Mouse (Mus musculus): ENCODE data around the gene Etfa.

Etfa gene

DNA sequence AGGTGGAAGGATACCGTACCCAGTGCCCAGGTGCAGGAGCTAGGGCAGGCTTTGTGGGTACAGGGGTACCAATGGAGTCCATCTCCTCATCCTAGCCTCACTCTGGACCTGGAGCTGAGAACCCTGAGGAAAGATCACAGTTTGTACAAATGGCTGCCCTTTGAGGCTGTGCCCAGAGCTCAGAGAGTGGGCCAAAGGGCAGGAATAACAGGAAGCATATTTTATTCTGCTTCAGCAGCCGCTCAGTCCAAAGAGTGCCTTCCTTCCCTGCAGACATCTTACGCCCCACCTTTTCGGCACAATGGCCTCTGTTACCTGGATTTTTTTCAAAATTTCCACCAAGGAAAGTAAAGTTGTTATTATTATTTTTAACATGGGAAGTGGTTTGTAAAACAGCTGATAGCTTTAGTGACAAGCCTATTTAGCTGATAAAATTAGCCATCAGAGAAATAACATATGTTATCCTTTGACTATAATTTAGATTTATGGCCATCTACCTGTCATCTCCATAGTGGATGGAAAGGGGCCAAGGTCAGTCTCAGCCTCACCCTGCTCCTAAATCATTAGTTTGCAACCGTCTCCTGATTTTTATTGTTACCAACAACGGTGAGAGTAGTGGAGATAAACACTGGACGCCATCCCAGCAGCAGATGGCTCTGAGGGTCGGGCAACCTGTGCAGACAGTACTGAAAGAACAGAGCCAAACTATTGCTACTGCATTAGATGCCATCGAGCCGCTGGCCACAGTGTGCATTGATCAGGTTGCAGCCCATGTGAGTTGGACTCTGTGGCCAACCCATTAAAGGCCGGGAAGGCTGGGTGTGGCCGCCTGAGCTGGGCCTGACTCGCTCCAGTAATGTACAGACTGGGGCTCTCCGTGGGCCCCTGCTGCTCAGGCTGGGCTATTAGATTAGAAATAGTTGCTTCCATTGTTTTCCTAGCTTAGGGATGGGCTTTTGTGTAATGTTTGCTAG is 88.3 kb downstream of the Etfa start:
- no peak for DNase-seq (ENCODE audit: low spot score in 2 of 2)

DNA sequence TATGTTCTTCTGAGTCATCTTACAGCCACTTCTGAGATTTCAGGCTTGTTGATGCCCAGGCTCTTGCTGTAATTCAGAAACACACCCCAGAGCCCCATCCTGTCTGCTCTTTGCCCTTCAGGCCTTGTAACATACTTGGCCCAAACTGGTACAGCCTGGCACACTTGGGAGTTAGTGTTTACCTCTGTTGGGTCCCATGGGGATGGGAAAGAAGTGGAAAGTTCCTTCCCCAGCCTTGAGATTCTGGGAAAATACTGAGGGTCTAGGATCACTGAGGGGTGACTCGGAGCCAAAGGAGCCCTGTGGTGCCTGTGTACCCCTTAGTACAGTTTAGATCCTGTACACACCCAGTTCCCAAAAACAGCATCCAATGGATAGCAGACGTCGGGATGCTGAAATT is 90.3 kb downstream of the Etfa start:
- no peak for DNase-seq (ENCODE audit: low spot score in 2 of 2)

DNA sequence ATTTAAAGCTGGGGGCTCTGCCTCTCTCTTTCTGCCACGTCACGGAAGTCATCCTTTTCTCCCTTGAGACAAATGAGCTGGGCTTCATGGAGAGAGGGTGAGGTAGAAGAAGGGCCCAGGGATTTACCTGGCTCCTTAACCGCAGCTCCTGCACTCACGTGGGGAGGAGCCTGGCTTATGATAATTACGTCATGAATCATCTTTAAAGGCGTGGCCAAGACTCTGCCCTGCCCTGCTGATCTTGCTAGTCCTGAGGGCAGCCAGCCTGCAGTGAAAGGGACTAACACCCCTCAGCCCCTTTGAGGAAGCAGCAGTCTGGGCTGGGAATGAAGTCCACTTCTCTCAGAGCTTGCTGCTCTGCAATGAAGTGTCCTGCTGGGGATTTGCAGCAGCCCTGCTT is 100.9 kb downstream of the Etfa start:
- no peak for DNase-seq (ENCODE audit: low spot score in 2 of 2)

DNA sequence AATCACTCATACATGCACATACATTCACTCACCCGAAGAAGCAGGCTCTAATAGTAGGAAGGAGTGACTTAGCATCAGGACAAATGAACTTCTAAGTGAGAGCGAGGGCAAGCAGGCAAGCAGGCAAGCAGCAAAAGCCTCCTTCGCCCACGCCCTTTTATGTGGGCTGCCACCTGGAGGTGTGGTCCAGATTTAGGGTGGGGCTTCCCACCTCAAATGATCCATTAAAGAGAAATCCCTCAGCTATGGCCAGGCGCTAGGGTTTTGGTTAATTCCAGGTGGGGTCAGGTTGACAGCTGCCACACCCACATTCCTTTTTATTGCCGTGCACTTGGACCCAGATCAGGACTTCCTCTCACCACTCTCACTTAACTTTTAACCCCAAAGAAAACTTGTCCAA is 101.6 kb downstream of the Etfa start:
- no peak for DNase-seq (ENCODE audit: low spot score in 2 of 2)

DNA sequence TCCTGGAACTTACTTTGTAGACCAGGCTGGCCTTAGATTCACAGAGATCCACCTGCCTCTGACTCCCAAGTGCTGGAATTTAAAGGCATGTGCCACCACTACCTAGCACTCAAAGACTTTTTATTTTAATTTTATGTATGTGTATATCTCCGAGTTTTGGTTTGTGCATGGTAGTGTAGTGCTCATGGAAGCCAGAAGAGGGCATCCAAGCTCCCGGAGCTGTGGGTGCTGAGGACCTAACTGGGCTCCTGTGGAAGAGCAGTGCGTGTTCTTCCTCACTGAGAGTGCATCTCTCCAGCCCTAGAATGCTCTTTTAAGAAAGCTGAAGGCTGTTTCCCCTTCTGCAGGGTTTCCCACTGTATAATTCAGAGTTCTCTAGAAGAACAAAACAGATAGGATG is 102.2 kb downstream of the Etfa start:
- DNase-seq (ENCODE audit: low spot score in 2 of 2): no peak

DNA sequence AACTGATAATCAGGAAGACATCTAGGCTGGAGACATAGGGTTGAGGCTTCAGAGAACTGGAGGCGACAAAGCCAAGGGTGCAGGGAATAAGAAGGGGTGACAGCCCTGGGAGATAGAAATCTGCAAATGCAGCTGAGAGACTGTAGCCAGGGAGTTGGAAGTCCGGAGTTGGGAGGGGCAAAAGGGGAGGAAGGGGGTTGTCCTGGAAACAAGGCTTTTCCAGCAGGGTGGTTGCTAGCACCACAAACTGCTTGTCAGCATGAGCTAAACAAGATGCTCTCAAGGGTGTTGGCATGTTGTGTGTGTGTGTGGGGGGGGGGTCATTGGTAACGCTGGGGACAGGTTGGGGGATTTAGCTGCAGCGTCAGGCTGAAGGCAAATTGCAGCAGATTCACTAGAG is 103.2 kb downstream of the Etfa start:
- DNase-seq (ENCODE audit: low spot score in 2 of 2): no peak

DNA sequence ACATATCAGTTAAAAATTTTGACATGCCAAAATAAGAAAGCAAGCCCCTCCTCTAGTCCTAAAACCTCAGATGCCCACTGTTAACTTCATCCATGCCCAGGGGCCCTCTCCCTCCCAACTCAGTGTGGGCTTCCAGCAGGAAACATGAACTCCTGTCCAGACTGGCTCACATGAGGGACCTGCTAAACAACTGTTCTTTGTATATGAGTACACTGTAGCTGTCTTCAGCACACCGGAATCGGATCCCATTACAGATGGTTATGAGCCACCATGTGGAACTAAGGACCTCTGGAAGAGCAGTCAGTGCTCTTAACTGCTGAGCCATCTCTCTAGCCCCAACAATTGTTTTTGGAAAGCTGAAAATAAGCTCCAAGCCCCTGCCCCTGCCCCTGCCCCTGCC is 105.3 kb downstream of the Etfa start:
- no peak for DNase-seq (ENCODE audit: low spot score in 2 of 2)

DNA sequence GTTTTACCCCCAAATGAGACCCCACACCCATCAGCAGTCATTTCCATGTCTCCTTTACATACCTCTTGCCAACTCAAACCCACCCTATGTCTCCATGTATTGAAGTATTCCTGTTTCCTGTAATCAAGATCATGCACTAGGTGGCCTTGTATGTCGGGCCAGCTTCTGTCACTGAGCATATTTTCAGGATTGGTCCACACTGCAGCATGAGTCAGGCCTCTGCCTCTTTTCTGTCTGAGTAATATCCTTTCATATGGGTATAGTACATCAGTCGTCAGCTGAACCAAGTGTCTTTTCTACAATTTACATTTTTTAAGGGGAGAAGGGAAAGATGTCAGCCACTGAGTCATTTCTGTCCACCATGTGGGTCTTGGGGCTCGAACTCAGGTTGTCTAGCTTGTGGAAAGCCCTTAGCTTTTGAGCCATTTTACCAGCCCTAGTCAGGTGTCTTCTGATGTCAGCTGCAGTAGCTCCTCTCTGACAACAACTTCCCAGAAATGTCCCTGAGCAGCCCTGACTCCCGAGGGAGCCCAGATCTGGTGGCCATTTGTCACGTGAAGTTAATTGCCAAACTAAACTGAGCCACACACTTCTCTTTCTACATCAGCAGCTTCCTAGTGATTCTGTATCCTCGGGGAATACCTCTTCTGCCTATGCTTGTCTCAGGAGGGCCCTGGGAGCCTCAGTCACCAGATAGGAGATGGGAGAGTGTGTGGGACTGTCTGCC is 106.9 kb downstream of the Etfa start:
- no peak for DNase-seq (ENCODE audit: low spot score in 2 of 2)

Measured in frontal cortex, postnatal 10 days (tissue).